Mouse (Mus musculus) embryonic facial prominence, embryonic 13.5 days (tissue): ENCODE measurements around the gene Coq8a. TPM values are rescaled to one million over a fixed set of nuclear protein-coding genes. Genes with fewer than 3 reads are reported as not detected.

Experiments
- ATAC-seq: fragments of 200-750 bp; cut with Nextera tagmentation; 2 replicates; pipeline ENCODE4 v1.8.0; 2017; ENCODE audit warnings: low read depth; ENCODE audit not compliant: insufficient number of reproducible peaks, insufficient read depth, low FRiP score, low TSS enrichment
- H3K27ac ChIP-seq: fragments of 300-500 bp; sonication (generic); 2 replicates; pipeline ENCODE4 v1.5.1; 2015; ENCODE audit warnings: moderate library complexity, mild to moderate bottlenecking, inconsistent platforms
- H3K27me3 ChIP-seq: fragments of 300-500 bp; sonication (generic); 2 replicates; pipeline ENCODE4 v1.6.1; 2015; ENCODE audit warnings: mild to moderate bottlenecking, inconsistent platforms
- H3K36me3 ChIP-seq: fragments of 300-500 bp; sonication (generic); 2 replicates; pipeline ENCODE4 v1.6.1; 2015; ENCODE audit warnings: mild to moderate bottlenecking, inconsistent platforms
- H3K4me1 ChIP-seq: fragments of 300-500 bp; sonication (generic); 2 replicates; pipeline ENCODE4 v1.6.1; 2015; ENCODE audit warnings: inconsistent platforms
- H3K4me2 ChIP-seq: fragments of 300-500 bp; sonication (generic); 2 replicates; pipeline ENCODE4 v1.6.1; 2015; ENCODE audit warnings: moderate library complexity, mild to moderate bottlenecking, inconsistent platforms
- H3K4me3 ChIP-seq: fragments of 300-500 bp; sonication (generic); 2 replicates; pipeline ENCODE4 v1.5.1; 2015; ENCODE audit warnings: mild to moderate bottlenecking, inconsistent platforms
- H3K9ac ChIP-seq: fragments of 300-500 bp; sonication (generic); 2 replicates; pipeline ENCODE4 v1.6.1; 2015; ENCODE audit warnings: mild to moderate bottlenecking, inconsistent platforms
- H3K9me3 ChIP-seq: fragments of 300-500 bp; sonication (generic); 2 replicates; pipeline ENCODE4 v1.6.1; 2016; ENCODE audit warnings: inconsistent platforms
- WGBS: fragments of 180-500 bp; shearing (Covaris S2); methylation state at CpG from one replicate; pipeline ENCODE4 v1.1.7; 2015; ENCODE audit warnings: mixed read lengths; 5-methylcytosine and 5-hydroxymethylcytosine counted together
- polyA plus RNA-seq: library from polyadenylated mRNA; unstranded; fragments of >200 nt; fragmentation: Nextera tagmentation; extraction: Ambion mirVana; gene quantifications from 2 replicates; pipeline ENCODE4 v1.2.1, GENCODE M21; 2015

The Coq8a gene
- 4.1 and 5.3 TPM in 2 replicates for polyA plus RNA-seq

GRCm38 (mm10) chr1:180198959-180199714 is at the start of gene Coq8a:
Gene Coq8a (minus strand): TSS chr1:180199602.
- WGBS = 56% methylated on average over 4 of the region's 4 CpGs
- H3K9me3 ChIP-seq = no peaks in the 10 kb centered on the region
- H3K27me3 ChIP-seq = peaks cover 5% of the 10 kb centered on the region
- H3K36me3 ChIP-seq = no peaks in the 10 kb centered on the region
- no peak for ATAC-seq
- no peak within 1 kb of the TSS for H3K4me3 ChIP-seq
- H3K9ac ChIP-seq = no peak within 1 kb of the TSS
- H3K4me2 ChIP-seq = no peak within 1 kb of the TSS
- no peak within 1 kb of the TSS for H3K27ac ChIP-seq
- peaks cover 15% of the 10 kb centered on the region for H3K4me1 ChIP-seq

GRCm38 (mm10) chr1:180248593-180249146 is 49.3 kb upstream of the Coq8a start:
- no peaks in the 10 kb centered on the region for H3K9me3 ChIP-seq
- H3K9ac ChIP-seq = no peak overlapping the region
- no peaks in the 10 kb centered on the region for H3K27me3 ChIP-seq
- peaks cover 10% of the 10 kb centered on the region for H3K4me1 ChIP-seq
- H3K4me2 ChIP-seq = no peak overlapping the region
- H3K4me3 ChIP-seq = no peak overlapping the region
- ATAC-seq = no peak
- H3K36me3 ChIP-seq = no peaks in the 10 kb centered on the region
- no peak overlapping the region for H3K27ac ChIP-seq
- WGBS = 82% methylated on average over 7 of the region's 7 CpGs

GRCm38 (mm10) chr1:180247901-180248300 is 48.5 kb upstream of the Coq8a start:
- no peaks in the 10 kb centered on the region for H3K9me3 ChIP-seq
- H3K4me3 ChIP-seq = no peak overlapping the region
- H3K4me2 ChIP-seq = no peak overlapping the region
- WGBS = 86% methylated on average over 7 of the region's 7 CpGs
- no peaks in the 10 kb centered on the region for H3K36me3 ChIP-seq
- no peak overlapping the region for H3K27ac ChIP-seq
- peaks cover 10% of the 10 kb centered on the region for H3K4me1 ChIP-seq
- no peaks in the 10 kb centered on the region for H3K27me3 ChIP-seq
- ATAC-seq = no peak
- H3K9ac ChIP-seq = no peak overlapping the region

GRCm38 (mm10) chr1:180245741-180246507 is 46.5 kb upstream of the Coq8a start:
- no peak overlapping the region for H3K27ac ChIP-seq
- H3K4me3 ChIP-seq = no peak overlapping the region
- no peak overlapping the region for H3K4me2 ChIP-seq
- H3K9ac ChIP-seq = no peak overlapping the region
- peaks cover 10% of the 10 kb centered on the region for H3K4me1 ChIP-seq
- H3K9me3 ChIP-seq = no peaks in the 10 kb centered on the region
- no peaks in the 10 kb centered on the region for H3K27me3 ChIP-seq
- no peak for ATAC-seq
- 88% methylated on average over 13 of the region's 13 CpGs for WGBS
- H3K36me3 ChIP-seq = no peaks in the 10 kb centered on the region

GRCm38 (mm10) chr1:180231729-180232128 is 32.3 kb upstream of the Coq8a start:
- H3K4me2 ChIP-seq = no peak overlapping the region
- 0 out of 2 replicates have a peak, but pooled peaks cover 3% of the 10 kb centered on the region for H3K36me3 ChIP-seq
- H3K27me3 ChIP-seq = no peaks in the 10 kb centered on the region
- no peaks in the 10 kb centered on the region for H3K9me3 ChIP-seq
- no peak for ATAC-seq
- H3K27ac ChIP-seq = no peak overlapping the region
- no peaks in the 10 kb centered on the region; the same call in 1 of the 2 replicates for H3K4me1 ChIP-seq
- H3K9ac ChIP-seq = no peak overlapping the region
- 70% methylated on average over 3 of the region's 3 CpGs for WGBS
- no peak overlapping the region for H3K4me3 ChIP-seq

GRCm38 (mm10) chr1:180230580-180230979 is 31.2 kb upstream of the Coq8a start:
- Histone ChIP-seq H3K4me2 (no peak overlapping the region), H3K9ac (no peak overlapping the region), H3K27me3 (no peaks in the 10 kb centered on the region), H3K9me3 (no peaks in the 10 kb centered on the region), H3K4me1 (peaks cover 7% of the 10 kb centered on the region), H3K36me3 (0 out of 2 replicates have a peak, but pooled peaks cover 3% of the 10 kb centered on the region), H3K4me3 (no peak overlapping the region), H3K27ac (no peak overlapping the region)
- WGBS = 21% methylated on average over 2 of the region's 2 CpGs
- ATAC-seq = no peak

- Histone ChIP-seq H3K27ac (no peak overlapping the region), H3K9me3 (no peaks in the 10 kb centered on the region), H3K4me2 (no peak overlapping the region), H3K27me3 (no peaks in the 10 kb centered on the region), H3K36me3 (0 out of 2 replicates have a peak, but pooled peaks cover 3% of the 10 kb centered on the region), H3K4me1 (peaks cover 10% of the 10 kb centered on the region), H3K4me3 (no peak overlapping the region), H3K9ac (no peak overlapping the region)
- ATAC-seq = no peak
- WGBS = 91% methylated on average over 7 of the region's 7 CpGs
These were observed 30.5 kb upstream of the Coq8a start for GRCm38 (mm10) chr1:180229906-180230305.

- no peaks in the 10 kb centered on the region for H3K27me3 ChIP-seq
- no peak overlapping the region for H3K27ac ChIP-seq
- H3K9me3 ChIP-seq = no peaks in the 10 kb centered on the region
- 0 out of 2 replicates have a peak, but pooled peaks cover 3% of the 10 kb centered on the region for H3K36me3 ChIP-seq
- no peak overlapping the region for H3K9ac ChIP-seq
- no peak for ATAC-seq
- no peak overlapping the region for H3K4me2 ChIP-seq
- H3K4me1 ChIP-seq = peaks cover 15% of the 10 kb centered on the region
- 82% methylated on average over 12 of the region's 12 CpGs for WGBS
- no peak overlapping the region for H3K4me3 ChIP-seq
These were observed 29.5 kb upstream of the Coq8a start for GRCm38 (mm10) chr1:180228854-180229253.

- peak overlapping the region; percentile 68; the same call in 1 of the 2 replicates for H3K4me2 ChIP-seq
- no peaks in the 10 kb centered on the region for H3K9me3 ChIP-seq
- H3K9ac ChIP-seq = peak overlapping the region; percentile 63; the same call in 1 of the 2 replicates
- H3K4me3 ChIP-seq = no peak overlapping the region; the same call in 1 of the 2 replicates
- no peak for ATAC-seq
- H3K36me3 ChIP-seq = 0 out of 2 replicates have a peak, but pooled peaks cover 3% of the 10 kb centered on the region
- peaks cover 15% of the 10 kb centered on the region for H3K4me1 ChIP-seq
- H3K27ac ChIP-seq = peak overlapping the region; percentile 80
- 68% methylated on average over 3 of the region's 3 CpGs for WGBS
- H3K27me3 ChIP-seq = peaks cover 3% of the 10 kb centered on the region; the same call in 1 of the 2 replicates
These were observed 27.4 kb upstream of the Coq8a start for GRCm38 (mm10) chr1:180226766-180227165.

- ATAC-seq = peak; percentile 65
- Histone ChIP-seq H3K36me3 (0 out of 2 replicates have a peak, but pooled peaks cover 3% of the 10 kb centered on the region), H3K27ac (peak overlapping the region; percentile 80), H3K4me1 (peaks cover 19% of the 10 kb centered on the region), H3K9me3 (no peaks in the 10 kb centered on the region), H3K27me3 (peaks cover 3% of the 10 kb centered on the region; the same call in 1 of the 2 replicates), H3K4me3 (peak overlapping the region; percentile 50), H3K4me2 (peak overlapping the region; percentile 68), H3K9ac (peak overlapping the region; percentile 63)
- 9% methylated on average over 12 of the region's 12 CpGs for WGBS
These were observed 26.9 kb upstream of the Coq8a start for GRCm38 (mm10) chr1:180226221-180226713.
